Mouse (Mus musculus): ENCODE measurements around the gene Plppr3.

The Plppr3 gene

DNA sequence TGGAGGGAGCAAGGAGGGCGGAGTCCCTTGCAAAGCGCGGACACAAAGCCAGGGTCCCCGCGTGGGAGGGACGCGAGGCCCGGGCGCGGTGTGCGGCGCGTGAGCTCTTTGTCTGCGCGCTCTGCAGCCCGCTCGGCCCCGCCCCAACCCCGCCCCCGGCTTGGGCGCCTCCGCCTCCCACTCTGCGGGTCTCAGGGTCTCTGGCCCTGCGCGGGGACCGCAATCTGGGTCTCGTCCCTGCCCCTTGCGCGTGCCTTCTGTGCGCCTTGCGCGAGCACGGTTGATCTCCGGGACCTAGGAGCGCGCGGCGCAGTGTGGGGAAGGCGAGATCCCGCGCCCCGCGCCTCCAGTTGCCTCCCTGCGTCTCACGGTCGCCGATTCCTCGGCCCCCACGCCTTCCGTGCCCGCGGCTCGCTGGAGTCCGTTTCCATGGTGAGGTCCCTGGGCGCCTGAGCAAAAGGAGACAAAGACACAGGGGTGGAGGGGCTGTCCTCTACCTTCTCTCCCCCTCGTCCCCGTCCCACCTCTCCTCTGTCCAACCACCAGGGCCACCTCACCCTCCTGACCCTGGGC is at the start of gene Plppr3, which contains the start of gene Prtn3:
TSS of gene Plppr3 (minus strand) at position 345 of the 573 bp plus-strand sequence.
TSS of gene Prtn3 (plus strand) at position 187 of the 573 bp plus-strand sequence.
- peak; percentile 75 for DNase-seq (ENCODE audit: low spot score)

DNA sequence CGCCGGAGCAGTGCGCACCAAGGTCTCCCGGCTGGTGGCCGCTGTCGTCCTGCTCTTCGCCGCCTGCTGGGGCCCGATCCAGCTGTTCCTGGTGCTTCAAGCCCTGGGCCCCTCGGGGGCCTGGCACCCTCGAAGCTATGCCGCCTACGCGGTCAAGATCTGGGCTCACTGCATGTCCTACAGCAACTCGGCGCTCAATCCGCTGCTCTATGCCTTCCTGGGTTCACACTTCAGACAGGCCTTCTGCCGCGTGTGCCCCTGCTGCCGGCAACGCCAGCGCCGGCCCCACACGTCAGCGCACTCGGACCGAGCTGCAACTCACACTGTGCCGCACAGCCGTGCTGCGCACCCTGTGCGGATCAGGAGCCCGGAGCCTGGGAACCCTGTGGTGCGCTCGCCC is 47.1 kb upstream of the Plppr3 start:
- no peak for DNase-seq (ENCODE audit: low spot score)

DNA sequence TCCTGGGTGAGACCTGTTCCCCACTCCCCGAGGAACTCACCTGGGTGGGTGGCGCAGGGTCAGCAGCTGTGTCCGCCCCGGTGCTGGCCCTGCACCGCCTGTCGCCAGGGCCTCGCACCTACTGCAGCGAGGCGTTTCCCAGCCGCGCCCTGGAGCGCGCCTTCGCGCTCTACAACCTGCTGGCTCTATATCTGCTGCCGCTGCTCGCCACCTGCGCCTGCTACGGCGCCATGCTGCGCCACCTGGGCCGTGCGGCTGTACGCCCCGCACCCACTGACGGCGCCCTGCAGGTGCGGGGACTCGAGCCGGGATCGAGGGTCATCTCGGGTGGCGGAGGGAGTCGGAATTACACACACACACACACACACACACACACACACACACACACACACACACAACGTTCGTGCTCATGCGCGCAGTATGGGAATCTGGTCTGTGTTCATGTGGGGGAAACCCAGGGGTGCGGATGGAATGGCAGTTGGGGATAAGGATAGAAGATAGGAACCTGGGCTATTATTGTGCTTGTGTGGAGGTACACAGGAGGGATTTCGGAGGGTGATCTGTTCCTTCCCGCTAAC is 46.6 kb upstream of the Plppr3 start, which contains the start of gene R3hdm4:
TSS of gene R3hdm4 (minus strand) at position 251 of the 578 bp plus-strand sequence.
- no peak for DNase-seq (ENCODE audit: low spot score)

DNA sequence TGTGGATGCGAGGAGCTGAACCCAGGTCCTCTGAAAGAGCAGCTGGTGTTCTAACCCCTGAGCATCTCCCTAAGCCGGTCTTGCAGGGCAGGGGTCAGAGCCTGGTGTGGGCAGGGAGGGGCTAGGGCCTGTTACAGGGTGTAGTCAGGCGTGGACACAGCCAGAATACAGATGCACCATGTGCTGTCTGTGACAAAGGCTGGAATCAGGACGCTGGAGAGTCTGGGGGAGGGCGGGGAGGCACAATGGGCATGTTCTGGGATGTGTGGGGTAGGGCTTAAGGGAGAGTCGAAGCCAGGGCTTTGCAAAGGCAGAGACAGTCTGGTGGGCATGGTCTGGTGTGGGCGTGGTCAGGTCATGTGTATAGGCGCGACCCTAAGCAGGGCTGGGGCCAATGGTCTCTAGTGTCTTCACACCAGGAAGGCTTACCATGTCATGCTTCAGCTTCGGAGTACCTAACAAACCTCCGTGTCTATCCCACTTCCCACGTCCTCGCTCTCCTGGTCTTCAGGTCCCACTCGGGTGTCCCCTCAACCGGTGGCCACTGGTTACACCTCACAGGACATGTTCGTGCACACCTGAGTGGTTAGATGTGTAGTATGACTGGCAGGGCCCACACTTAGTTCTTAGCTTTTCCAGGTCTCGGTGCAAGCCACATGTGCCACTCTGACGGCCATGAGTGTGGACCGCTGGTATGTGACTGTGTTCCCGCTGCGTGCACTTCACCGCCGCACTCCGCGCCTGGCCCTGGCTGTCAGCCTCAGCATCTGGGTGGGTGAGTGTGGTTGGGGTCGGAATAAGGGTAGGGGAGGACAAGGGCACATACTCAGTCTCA is 45.8 kb upstream of the Plppr3 start:
- no peak for DNase-seq (ENCODE audit: low spot score)

DNA sequence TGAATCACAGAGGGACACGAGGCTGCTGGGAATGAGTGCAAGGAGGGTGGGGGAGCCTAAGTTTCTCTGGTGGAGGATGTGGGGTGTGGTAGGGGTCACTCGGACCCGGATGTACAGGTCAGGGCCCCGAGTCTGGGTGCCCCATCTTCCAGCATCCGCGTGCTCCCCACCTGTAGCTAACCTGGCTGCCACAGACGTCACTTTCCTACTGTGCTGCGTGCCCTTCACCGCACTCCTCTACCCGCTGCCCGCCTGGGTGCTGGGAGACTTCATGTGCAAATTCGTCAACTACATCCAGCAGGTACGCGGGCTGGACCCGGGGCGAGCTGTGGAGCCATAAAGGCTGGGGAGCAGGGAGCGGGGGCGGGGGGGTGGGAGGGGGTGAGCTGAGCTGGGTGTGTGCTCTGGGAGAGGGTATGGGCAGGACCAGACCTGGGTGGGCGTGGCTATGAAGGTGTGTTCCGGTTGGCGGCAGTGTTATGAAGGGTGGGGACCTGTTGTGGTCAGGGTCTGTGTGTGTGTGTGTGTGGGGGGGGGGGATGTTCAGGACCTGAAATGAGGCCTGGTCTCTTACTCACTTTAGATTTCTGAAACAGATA is 44.9 kb upstream of the Plppr3 start:
- peak; percentile 59 for DNase-seq (ENCODE audit: low spot score)

DNA sequence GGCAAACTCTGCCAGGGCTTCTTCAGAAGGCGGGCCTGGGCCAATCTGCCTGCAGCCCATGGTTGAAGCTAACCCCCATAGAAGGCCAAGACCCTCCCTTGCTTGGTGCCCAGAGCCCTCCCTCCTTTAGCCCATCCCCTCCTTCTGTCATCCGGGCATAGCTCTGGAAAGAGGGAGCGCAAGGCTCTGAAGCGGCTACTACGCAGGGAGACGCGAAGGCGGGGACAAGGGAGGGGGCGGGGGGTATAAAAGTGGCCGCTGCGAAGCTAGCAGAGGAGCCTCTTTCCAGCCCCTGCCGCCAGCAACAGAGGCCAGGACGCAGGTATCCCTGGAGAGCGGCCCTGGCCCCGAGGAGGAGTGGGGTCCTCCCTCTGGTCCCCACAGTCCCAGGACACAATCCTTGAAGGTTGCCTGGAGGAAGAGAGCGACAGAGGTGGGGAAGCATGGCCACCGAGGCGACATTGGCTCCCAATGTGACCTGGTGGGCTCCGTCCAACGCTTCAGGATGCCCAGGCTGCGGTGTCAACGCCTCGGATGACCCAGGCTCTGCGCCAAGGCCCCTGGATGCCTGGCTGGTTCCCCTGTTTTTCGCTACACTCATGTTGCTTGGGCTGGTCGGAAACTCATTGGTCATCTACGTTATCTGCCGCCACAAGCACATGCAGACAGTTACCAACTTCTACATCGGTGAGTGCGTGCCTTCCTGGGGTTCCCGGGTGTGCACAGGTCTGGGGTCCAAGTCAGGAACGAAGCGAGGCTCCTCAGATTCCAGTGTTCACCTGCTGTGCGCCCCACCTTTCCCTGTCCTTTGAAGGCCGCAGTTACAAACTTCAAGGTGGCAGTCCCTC is 44.0 kb upstream of the Plppr3 start:
- DNase-seq (ENCODE audit: low spot score): peak; percentile 85

DNA sequence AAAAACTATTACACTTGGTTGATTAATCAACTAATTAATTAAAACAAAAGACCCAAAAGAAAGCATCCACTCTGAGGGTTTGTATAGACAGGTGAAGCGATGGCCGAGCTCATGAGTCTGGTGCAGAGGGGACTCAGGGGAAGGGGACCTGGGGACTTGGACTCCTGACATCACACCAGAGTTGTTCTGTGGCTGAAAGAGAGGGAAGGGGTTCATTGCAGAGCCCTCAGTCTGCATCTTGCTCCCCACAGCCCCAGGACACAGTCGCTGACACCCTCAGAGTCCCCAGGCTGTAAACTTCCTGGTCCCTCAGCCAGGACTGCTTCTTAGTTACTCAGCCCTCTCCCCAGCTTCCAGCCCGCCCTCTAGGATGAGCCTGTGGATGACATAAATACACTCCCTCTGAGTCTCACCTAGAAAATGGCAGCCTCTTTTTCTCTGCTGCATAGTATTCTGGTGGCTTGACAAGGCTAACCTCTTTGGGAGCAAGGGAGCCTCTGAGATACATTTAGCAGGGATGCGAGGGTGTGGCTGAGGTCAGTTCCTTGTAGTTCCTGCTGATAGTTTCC is 43.2 kb upstream of the Plppr3 start:
- no peak for DNase-seq (ENCODE audit: low spot score)

DNA sequence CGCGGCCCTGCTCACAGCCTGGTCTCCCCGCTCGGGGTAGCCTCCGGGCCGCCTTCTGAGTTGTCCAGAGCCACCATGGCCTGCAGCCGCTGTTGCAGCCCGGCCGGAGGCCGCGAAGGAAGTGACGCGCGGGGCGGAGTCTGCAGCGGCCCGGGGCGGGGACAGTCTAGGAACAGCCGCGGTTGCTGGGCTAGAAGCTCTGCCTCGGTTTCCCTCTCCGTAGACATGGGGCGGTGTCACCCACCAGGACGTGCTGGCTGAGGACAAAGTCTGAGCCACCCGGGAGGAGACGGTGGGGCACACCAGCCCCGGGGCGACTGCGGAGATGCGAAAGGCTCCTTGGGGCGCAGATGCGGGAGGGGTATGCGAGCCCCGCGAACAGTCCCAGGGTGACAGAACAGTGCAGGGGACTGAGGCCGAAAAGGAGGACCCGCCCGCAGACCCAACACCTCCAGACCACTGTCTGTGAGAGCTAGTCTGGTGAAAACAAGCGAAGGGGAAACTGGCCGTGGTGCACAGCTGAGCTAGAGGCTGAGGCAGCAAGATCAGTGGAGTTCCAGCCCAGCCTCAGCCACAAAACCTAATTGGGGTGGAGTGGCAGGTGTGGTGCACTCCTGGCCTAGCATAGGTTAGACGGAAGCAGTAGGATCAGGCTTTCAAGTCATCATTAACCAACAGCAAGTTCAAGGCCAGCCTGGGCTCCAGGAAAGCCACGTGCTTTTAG is 42.5 kb upstream of the Plppr3 start, which contains the start of gene Kiss1r:
TSS of gene Kiss1r (plus strand) at position 164 of the 724 bp plus-strand sequence.
- peak; percentile 91 for DNase-seq (ENCODE audit: low spot score)

DNA sequence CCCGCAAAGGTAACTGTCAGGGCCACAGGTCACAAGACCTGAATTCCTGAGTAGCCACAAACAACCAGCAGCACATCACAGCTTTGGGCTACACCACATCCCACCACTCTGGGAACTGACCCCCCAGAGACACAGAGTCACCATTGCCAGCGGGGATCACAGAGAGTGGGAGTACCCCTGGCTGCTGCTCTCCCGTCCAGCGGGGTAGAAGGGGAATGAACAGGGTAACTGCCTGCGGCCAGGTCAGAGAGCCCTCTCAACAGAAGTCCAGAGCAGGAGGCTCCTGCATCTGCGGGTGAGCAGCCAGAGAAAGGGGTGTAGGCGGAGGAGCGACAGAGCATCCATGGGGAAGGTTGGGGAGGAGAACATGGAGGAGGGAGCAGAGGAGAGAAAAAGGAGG is 41.6 kb upstream of the Plppr3 start:
- DNase-seq (ENCODE audit: low spot score): no peak

DNA sequence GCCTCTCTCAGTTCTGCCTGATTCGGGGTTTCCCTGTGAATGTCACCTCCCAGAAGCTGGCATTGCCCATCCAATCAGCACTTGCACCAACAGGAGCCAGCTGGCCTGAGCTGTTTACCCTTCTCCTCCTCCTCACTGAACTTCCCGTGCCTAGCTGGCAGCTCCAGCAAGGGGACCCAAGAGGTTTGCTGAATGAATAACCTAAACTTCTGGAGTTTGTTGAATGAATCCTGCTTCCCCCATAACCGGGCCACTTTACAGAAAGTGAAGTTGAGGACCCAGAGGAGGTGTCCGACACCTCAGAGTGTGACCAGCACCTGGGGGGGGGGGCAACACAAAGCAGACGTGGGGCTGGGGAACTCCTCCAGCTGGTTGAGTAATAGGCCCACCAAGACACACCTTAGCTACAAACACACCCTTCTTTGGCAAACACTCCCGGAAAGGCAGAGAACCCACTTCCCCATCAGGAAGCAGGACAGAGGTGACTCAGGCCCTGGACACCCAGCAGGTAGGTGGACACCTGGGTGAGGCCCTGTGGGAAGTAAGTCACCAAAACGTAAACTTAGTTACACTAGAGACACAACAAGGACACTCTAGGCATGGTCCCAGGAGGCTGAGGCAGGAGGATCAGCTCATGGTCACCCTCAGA is 40.6 kb upstream of the Plppr3 start:
- no peak for DNase-seq (ENCODE audit: low spot score)

DNA sequence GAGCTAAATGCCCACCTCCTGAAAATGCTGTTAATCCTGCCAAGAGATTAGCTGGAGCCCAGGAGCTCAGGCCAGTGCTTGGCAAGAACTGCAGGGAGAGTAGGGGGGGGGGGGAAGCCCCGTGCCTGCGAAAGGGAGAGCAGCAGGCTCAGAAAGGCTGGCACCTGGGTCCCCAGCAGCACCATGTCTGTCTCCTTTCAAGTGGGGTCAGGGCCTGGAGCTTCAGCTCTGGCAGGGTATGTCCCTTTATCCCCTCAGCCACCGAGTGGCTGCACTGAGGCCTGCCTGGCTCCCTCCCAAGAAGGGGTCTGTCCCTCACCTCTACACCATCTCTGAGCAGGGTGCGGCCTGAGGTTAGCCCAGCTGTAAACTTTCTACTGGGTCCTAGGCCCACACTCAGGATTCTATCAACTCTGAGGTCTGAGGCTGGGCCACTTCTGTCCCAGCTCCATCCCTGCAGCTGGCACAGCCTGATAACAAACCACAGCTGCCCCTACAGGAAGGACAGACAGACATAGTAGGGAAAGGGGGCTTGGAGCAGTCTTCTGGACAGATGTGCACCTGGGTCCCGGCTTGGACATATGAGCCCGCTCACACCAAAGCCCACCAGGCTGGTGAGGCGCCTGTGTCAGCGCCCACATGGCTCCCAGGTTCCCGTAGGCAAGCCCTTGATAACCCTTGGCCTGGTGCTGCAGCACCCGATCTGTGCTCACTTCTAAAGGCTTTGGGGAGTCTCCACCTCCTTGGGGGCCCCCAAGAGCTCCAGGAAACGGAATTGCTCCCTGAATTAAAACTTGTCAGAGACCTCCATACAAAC is 39.9 kb upstream of the Plppr3 start:
- DNase-seq (ENCODE audit: low spot score): peak; percentile 58

DNA sequence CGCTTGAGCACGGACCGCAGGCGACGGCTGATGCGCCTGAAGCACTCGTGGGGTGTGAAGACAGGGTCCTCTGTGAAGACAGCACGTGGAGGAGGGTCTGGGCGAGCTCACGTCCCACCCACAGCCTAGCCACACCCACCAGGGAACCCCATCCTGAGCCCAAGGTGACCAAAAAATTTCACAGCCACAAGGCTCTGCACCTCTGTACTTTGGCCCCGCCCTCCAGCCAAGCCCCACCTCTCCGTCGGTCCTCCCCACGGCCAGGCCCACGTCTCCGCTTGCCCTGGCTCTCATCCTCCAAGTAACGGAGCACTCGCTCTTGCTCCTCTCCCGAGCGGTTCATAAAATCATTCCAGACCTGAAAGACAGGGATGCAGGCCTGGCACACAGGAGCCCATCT is 38.0 kb upstream of the Plppr3 start:
- DNase-seq (ENCODE audit: low spot score): no peak

DNA sequence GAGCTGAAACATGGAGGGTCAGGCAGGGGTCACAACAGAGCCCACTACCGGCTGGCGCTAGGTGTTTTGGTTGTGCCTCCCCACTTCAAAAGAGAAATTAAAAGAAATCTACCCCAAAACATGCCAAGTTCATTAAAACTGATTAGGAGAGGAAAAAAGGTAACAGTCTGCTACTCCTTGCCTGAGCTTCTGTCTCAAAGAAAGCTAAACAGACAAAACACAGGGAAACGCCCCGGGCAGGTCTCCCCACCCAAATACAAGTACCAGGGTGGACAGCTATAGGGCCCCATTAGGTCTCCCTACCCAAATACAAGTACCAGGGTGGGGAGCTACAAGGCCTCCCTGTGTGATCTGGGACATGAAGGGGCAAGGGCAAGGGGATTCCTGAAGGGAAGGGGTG is 36.1 kb upstream of the Plppr3 start, which contains the start of gene Gm26602:
TSS of gene Gm26602 (plus strand) at position 301 of the 400 bp plus-strand sequence.
- DNase-seq (ENCODE audit: low spot score): no peak

DNA sequence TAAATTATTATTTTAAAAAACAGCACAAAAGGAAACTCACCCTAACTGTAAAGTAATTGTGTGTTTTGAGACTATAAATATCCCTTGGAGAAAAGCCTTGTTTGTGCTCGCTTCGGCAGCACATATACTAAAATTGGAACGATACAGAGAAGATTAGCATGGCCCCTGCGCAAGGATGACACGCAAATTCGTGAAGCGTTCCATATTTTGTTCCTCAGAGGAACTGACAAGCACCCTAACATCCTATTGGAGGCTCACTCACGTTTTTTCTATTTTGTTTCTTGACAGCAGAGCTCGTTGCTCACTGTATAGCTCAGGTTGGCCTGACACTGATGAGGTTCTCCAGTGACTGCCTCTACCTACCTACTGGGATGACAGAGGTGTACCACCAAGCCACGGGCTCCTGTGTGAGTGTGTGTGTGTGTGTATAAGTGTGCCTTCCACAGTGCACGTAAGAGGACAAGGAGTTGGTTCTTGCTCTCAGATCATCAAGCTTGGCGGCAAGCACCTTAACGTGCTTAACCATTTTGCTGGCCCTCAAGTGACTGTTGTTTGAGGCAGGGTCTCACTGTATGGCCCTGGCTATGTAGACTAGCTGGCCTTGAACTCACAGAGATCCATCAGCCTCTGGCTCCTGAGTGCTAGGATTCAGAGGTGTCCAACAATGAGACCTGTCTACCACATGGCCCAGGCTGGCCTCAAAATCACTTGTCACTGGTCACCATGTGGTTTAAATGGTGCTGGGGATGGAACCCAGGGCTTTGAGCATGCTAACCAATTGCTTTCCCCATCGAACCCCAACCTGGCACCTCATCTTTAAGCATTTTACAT is 34.9 kb upstream of the Plppr3 start:
- DNase-seq (ENCODE audit: low spot score): no peak

DNA sequence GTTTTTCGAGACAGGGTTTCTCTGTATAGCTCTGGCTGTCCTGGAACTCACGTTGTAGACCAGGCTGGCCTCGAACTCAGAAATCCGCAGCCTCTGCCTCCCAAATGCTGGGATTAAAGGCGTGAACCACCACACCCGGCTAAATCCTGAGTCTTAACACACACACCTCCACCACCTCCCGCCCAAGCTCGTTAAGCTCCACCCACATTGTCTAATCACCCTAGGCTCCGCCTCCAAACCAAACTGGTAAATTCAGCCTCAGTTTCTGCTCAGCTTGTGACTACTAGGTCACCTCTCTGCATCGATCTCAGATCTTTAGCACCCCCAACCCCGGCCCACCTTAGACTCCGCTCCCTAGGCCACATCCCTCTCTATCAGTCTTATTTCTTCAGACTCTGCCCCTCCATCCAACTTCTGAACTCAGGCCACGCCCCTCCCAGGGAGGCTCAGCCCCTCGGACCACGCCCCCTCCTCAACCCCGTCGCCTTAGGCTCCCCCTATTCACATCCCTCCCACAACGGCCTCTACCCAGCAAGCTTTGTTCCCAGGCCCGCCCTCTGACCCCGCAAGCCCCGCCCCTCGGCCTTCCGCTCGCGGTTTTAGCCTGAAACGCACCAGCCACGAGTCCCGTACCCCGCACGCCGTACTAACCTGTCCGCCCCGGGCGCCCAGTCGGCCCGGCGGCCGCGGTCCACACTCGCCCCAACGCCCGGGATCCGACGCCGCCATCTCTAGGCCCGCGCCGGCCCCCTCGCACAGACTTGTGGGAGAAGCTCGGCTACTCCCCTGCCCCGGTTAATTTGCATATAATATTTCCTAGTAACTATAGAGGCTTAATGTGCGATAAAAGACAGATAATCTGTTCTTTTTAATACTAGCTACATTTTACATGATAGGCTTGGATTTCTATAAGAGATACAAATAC is 34.0 kb upstream of the Plppr3 start, which contains the start of gene Med16:
TSS of gene Med16 (minus strand) at position 757 of the 925 bp plus-strand sequence.
- peak; percentile 98 for DNase-seq (ENCODE audit: low spot score)

DNA sequence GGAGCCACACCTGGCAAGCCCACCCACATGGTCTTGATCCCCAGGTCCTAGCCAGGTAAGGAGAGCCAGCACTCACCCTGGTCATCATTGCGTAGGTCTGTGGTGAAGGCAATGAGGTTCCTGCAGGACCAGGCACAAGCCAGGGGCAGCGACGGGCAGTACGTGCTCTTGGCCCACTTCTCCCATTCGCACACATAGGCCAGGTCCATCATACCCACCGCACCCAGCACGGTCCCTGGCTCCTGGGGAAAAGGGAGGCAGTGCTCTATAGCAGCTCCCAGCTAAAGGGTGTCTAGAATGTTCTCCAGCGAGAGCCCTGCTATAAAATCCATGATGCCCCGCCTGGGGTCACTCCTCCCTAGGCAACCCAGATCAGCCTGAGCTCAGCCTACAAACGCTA is 33.0 kb upstream of the Plppr3 start:
- no peak for DNase-seq (ENCODE audit: low spot score)

DNA sequence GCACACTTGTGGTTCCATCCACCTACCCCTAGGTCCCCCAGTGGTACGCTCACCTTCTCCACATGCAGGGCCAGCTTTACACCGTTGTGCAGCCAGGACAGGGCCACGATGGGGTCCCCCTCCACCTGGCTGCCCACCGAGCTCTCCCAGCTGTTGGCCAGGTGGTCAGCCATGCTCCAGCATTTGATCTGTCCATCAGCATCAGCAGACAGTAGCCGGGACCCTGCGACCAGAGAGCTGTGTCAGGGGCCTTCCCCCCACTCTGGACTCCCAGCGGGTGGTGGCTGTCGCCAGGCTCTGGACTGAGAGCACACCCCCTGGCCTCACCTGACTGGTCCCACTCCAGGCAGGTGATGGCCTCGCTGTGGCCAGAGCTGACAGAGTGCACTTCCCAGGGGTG is 32.3 kb upstream of the Plppr3 start:
- DNase-seq (ENCODE audit: low spot score): no peak
